Mouse (Mus musculus) lung, embryonic 15.5 days (tissue): ENCODE measurements around the gene Gm10424. TPM values are rescaled to one million over a fixed set of nuclear protein-coding genes. Genes with fewer than 3 reads are reported as not detected.
"Not testable (repeated sequence)": the region's sequence is repeated elsewhere in the genome, so short reads cannot be mapped to it uniquely, and the experiment has no call there.

Experiments
- ATAC-seq: fragments of 200-750 bp; cut with Nextera tagmentation; 2 replicates; pipeline ENCODE4 v1.8.0; 2017; ENCODE audit warnings: moderate number of reproducible peaks, borderline replicate concordance; ENCODE audit not compliant: low FRiP score, low TSS enrichment; ENCODE audit errors: extremely low read depth
- H3K27ac ChIP-seq: fragments of 300-500 bp; sonication (generic); 2 replicates; pipeline ENCODE4 v1.5.1; 2015; ENCODE audit warnings: moderate library complexity, mild to moderate bottlenecking, inconsistent platforms
- H3K27me3 ChIP-seq: fragments of 300-500 bp; sonication (generic); 2 replicates; pipeline ENCODE4 v1.6.1; 2015; ENCODE audit warnings: inconsistent platforms
- H3K36me3 ChIP-seq: fragments of 300-500 bp; sonication (generic); 2 replicates; pipeline ENCODE4 v1.6.1; 2015; ENCODE audit warnings: inconsistent platforms
- H3K4me1 ChIP-seq: fragments of 300-500 bp; sonication (generic); 2 replicates; pipeline ENCODE4 v1.6.1; 2015; ENCODE audit warnings: inconsistent platforms
- H3K4me2 ChIP-seq: fragments of 300-500 bp; sonication (generic); 2 replicates; pipeline ENCODE4 v1.6.1; 2015; ENCODE audit warnings: inconsistent platforms, mild to moderate bottlenecking, moderate library complexity
- H3K4me3 ChIP-seq: fragments of 300-500 bp; sonication (generic); 2 replicates; pipeline ENCODE4 v1.5.1; 2015; ENCODE audit warnings: mild to moderate bottlenecking, inconsistent platforms
- H3K9ac ChIP-seq: fragments of 300-500 bp; sonication (generic); 2 replicates; pipeline ENCODE4 v1.6.1; 2015; ENCODE audit warnings: inconsistent platforms
- H3K9me3 ChIP-seq: fragments of 300-500 bp; sonication (generic); 2 replicates; pipeline ENCODE4 v1.6.1; 2016; ENCODE audit warnings: inconsistent platforms
- WGBS: fragments of 180-500 bp; shearing (Covaris S2); methylation state at CpG from one replicate; pipeline ENCODE4 v1.1.7; 2015; 5-methylcytosine and 5-hydroxymethylcytosine counted together
- polyA plus RNA-seq: library from polyadenylated mRNA; unstranded; fragments of >200 nt; fragmentation: Nextera tagmentation; extraction: Ambion mirVana; gene quantifications from 2 replicates; pipeline ENCODE4 v1.2.1, GENCODE M21; 2015

The Gm10424 gene
- not detected in 2 replicates for polyA plus RNA-seq

DNA sequence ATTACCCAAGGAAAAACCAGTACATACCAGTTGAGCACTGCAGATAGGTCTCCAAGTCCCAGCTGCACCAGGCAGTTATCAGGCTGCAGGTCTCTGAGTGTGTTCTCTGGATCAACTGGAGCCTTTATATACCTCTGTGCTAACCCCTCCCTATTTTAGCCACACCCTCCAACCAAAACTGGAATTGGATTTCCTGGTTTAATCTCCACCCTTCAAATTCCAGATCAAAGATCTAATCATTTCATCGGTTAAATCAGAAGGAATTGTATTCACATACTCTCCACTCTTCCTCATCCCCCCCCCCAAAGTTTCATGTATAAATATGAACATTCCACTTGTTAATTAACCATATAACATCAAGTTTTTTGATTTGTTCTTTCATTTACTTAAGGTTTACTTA is at the start of gene Gm10424:
Gm10424 (minus strand) TSS at position 101 of the 400 bp plus-strand sequence.
- not testable (repeated sequence) for H3K4me1 ChIP-seq, H3K4me2 ChIP-seq, H3K27ac ChIP-seq, ATAC-seq, H3K4me3 ChIP-seq, H3K9me3 ChIP-seq, H3K36me3 ChIP-seq, H3K9ac ChIP-seq, H3K27me3 ChIP-seq
- no CpG with 5 or more reads among the region's 1 CpGs for WGBS

DNA sequence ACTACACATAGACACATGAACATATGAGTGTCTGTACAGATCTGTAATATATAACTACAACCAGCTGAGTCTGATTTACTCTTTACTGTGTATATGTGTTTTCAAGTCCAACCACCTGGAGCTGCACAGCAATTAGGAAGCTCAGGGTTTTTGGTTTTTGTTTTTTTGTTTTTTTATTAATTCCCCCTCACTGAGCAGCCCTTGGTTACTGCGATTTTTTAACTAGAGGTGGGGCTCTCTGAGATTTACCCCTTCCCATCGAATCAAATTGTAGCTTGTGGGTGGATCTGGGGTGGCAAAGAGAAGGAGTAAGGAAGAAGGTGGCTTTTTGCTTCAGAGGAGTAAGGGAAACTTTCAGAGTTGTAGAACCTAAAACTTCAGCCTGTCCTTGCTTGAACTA is 33.0 kb upstream of the Gm10424 start, which contains the start of gene Gm3259:
Gm3259 (plus strand) TSS at position 301 of the 400 bp plus-strand sequence.
- H3K9me3 ChIP-seq, H3K36me3 ChIP-seq, H3K9ac ChIP-seq, H3K4me3 ChIP-seq, ATAC-seq, H3K27ac ChIP-seq, H3K4me2 ChIP-seq, H3K4me1 ChIP-seq, H3K27me3 ChIP-seq: not testable (repeated sequence)
- 23% methylated on average over 2 of the region's 2 CpGs for WGBS

Other genes with a start within 250 kb of the Gm10424 start
- not detected in 2 replicates for gene Gm7942, start 165.8 kb downstream of the Gm10424 start, polyA plus RNA-seq
- gene Gm16513, start 90.1 kb downstream of the Gm10424 start, polyA plus RNA-seq = not detected in 2 replicates
- not detected in 2 replicates for gene Gm3259, start 33.1 kb upstream of the Gm10424 start, polyA plus RNA-seq
- not detected in 2 replicates for gene D5Ertd577e, start 184.0 kb upstream of the Gm10424 start, polyA plus RNA-seq
- gene Gm3286, start 238.0 kb upstream of the Gm10424 start, polyA plus RNA-seq = not detected in 2 replicates